Comparison of ENCODE assay signal across 8 mouse cellular contexts in genomic region chr5:113858971-113859370, GRCm38 (mm10). TPM values are rescaled to one million over a fixed set of nuclear protein-coding genes. Genes with fewer than 3 reads are reported as not detected.
A peak's percentile ranks its signal among the peaks of the same experiment; 100 is the strongest.
DNase-seq lines count a peak whose midpoint lies in the region; ATAC-seq and TF ChIP-seq lines count a peak whose summit lies in the region.

No protein-coding gene starts in this region.

- H3K4me3 ChIP-seq in kidney, adult 2 months (ENCODE audit: insufficient read depth, low read depth, low read length) = no peak overlapping the region
- no peak overlapping the region for H3K4me3 ChIP-seq in limb, embryonic 13.5 days
- H3K4me3 ChIP-seq in neural tube, embryonic 15.5 days (replicated peaks) = no peak overlapping the region

- H3K27ac ChIP-seq in kidney, adult 2 months (ENCODE audit: insufficient read depth, low read depth, low read length) = no peak overlapping the region
- no peak overlapping the region for H3K27ac ChIP-seq in limb, embryonic 13.5 days
- peak overlapping the region; percentile 28; the same call in 1 of the 2 replicates for H3K27ac ChIP-seq in neural tube, embryonic 15.5 days (replicated peaks)

- ATAC-seq in limb, embryonic 13.5 days (ENCODE audit: low FRiP score, low read depth) = no peak
- ATAC-seq in neural tube, embryonic 15.5 days (ENCODE audit: low FRiP score) = no peak

- H3K9me3 ChIP-seq in limb, embryonic 13.5 days = no peaks in the 10 kb centered on the region
- H3K9me3 ChIP-seq in neural tube, embryonic 15.5 days (replicated peaks) = no peaks in the 10 kb centered on the region

- H3K4me2 ChIP-seq in limb, embryonic 13.5 days (replicated peaks) = peak overlapping the region; percentile 10; the same call in 1 of the 2 replicates
- H3K4me2 ChIP-seq in neural tube, embryonic 15.5 days = no peak overlapping the region

- TF ChIP-seq POLR2A in kidney, adult 2 months (IDR thresholded peaks at IDR 0.05; ENCODE audit: low read depth, low read length) = no peak

- no peaks in the 10 kb centered on the region for H3K27me3 ChIP-seq in kidney, adult 2 months (replicated peaks; ENCODE audit: control insufficient read depth, insufficient read depth, low read length)
- no peaks in the 10 kb centered on the region for H3K27me3 ChIP-seq in limb, embryonic 13.5 days
- H3K27me3 ChIP-seq in neural tube, embryonic 15.5 days (replicated peaks) = no peaks in the 10 kb centered on the region

- H3K4me1 ChIP-seq in kidney, adult 2 months (ENCODE audit: control insufficient read depth, insufficient read depth, low read length) = peaks cover 5% of the 10 kb centered on the region; the same call in 1 of the 2 replicates
- peaks cover 20% of the 10 kb centered on the region for H3K4me1 ChIP-seq in limb, embryonic 13.5 days
- H3K4me1 ChIP-seq in neural tube, embryonic 15.5 days = peaks cover 56% of the 10 kb centered on the region

- WGBS in kidney, adult 2 months = 56% methylated on average over 5 of the region's 5 CpGs
- WGBS in limb, embryonic 13.5 days = 53% methylated on average over 5 of the region's 5 CpGs
- 67% methylated on average over 5 of the region's 5 CpGs for WGBS in neural tube, embryonic 15.5 days

- no peaks in the 10 kb centered on the region for H3K36me3 ChIP-seq in kidney, adult 2 months (ENCODE audit: control insufficient read depth, insufficient read depth, low read length)
- peaks cover 23% of the 10 kb centered on the region for H3K36me3 ChIP-seq in limb, embryonic 13.5 days
- peaks cover 9% of the 10 kb centered on the region for H3K36me3 ChIP-seq in neural tube, embryonic 15.5 days

- no peak overlapping the region for H3K9ac ChIP-seq in limb, embryonic 13.5 days
- no peak overlapping the region for H3K9ac ChIP-seq in neural tube, embryonic 15.5 days (replicated peaks)

- no peak for TF ChIP-seq CTCF in kidney, adult 2 months (conservative IDR thresholded peaks at IDR 0.05; ENCODE audit: insufficient read depth, insufficient read length, low read depth, low read length)

- peak; percentile 58 for DNase-seq in kidney, adult 2 months
- DNase-seq in kidney, adult 9 months = no peak
- peak; percentile 70 to 75 for DNase-seq in heart, adult 9 months (ENCODE audit: low spot score in 2 of 2)
- no peak for DNase-seq in gastrocnemius, adult 18-20 months (ENCODE audit: low spot score)
- no peak for DNase-seq in left cerebral cortex, adult 18-20 months (ENCODE audit: low spot score in 2 of 2)
- no peak for DNase-seq in natural killer cell, adult 2 months (ENCODE audit: low spot score in 2 of 2)

RNA-seq across cellular contexts. Expression of gene Selplg, which starts 26.5 kb away (rescaled TPM):
- polyA plus RNA-seq in kidney, adult 2 months (2012; rRNA removed) = 9.6 and 20.5 TPM in 2 replicates
- 2.5 TPM in 2 replicates for polyA plus RNA-seq in limb, embryonic 13.5 days (2015; fragmentation: Nextera tagmentation; extraction: Ambion mirVana)
- polyA plus RNA-seq in neural tube, embryonic 15.5 days (2015; fragmentation: Nextera tagmentation; extraction: Ambion mirVana) = 2.3 and 27.7 TPM in 2 replicates
- under 1 TPM; 0.85 to 0.87 TPM for total RNA-seq in gastrocnemius, adult 18-20 months (2021)
- total RNA-seq in left cerebral cortex, adult 18-20 months (2021) = 10 to 100 TPM; 26.3 to 27.5 TPM

RNA-seq across cellular contexts. Expression of gene Coro1c, which starts 49.6 kb away (rescaled TPM):
- polyA plus RNA-seq in kidney, adult 2 months (2012; rRNA removed) = 43.1 and 43.5 TPM in 2 replicates
- polyA plus RNA-seq in limb, embryonic 13.5 days (2015; fragmentation: Nextera tagmentation; extraction: Ambion mirVana) = 83.1 and 90.2 TPM in 2 replicates
- 160 and 162 TPM in 2 replicates for polyA plus RNA-seq in neural tube, embryonic 15.5 days (2015; fragmentation: Nextera tagmentation; extraction: Ambion mirVana)
- total RNA-seq in gastrocnemius, adult 18-20 months (2021) = 10 to 100 TPM in 1 of 2 experiments, 1 to 10 TPM in 1; 8.9 to 12.7 TPM
- total RNA-seq in left cerebral cortex, adult 18-20 months (2021) = 10 to 100 TPM; 86.7 to 88.5 TPM

RNA-seq across cellular contexts. Expression of gene Tmem119, which starts 58.7 kb away (rescaled TPM):
- polyA plus RNA-seq in kidney, adult 2 months (2012; rRNA removed) = 14.8 and 19.0 TPM in 2 replicates
- 221 and 237 TPM in 2 replicates for polyA plus RNA-seq in limb, embryonic 13.5 days (2015; fragmentation: Nextera tagmentation; extraction: Ambion mirVana)
- polyA plus RNA-seq in neural tube, embryonic 15.5 days (2015; fragmentation: Nextera tagmentation; extraction: Ambion mirVana) = 12.1 and 23.1 TPM in 2 replicates
- total RNA-seq in gastrocnemius, adult 18-20 months (2021) = 1 to 10 TPM in 1 of 2 experiments, under 1 TPM in 1; 0.93 to 1.1 TPM
- total RNA-seq in left cerebral cortex, adult 18-20 months (2021) = 10 to 100 TPM; 23.5 to 25.2 TPM

Comparison
In these comparisons a context has a peak if more than half of its experiments do, and no peak if none do; other contexts are left out.
1. DNase-seq: peak in kidney, adult 2 months (single experiment) and heart, adult 9 months (2 of 2); none in kidney, adult 9 months (single experiment), gastrocnemius, adult 18-20 months (single experiment), left cerebral cortex, adult 18-20 months (0 of 2) and natural killer cell, adult 2 months (0 of 2).